Mouse (Mus musculus): ENCODE measurements around the gene Coa6.

DNA sequence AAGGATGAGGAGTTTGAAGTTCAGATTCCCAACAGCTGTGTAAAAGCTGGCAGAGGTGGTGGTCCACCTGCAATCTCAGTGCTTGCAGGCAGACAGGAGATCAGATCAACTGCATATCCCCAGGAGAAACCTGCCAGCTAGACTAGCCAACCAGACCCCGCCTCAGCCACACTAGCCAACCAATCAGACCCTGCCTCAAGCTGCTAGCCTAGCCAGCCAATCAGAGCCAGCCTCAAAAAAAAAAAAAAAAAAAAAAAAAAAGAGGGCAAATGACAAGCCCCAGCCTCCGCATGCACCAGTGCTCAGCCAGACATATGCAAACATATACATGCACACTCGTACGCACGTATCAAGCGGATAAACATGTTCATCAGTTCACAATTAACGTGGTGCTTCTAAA, 33.1 kb downstream of the Coa6 start:
- TF ChIP-seq CTCF (IDR thresholded peaks at IDR 0.05; ENCODE audit: control insufficient read depth, insufficient read depth, low read length) (no peak), POLR2A (IDR thresholded peaks at IDR 0.05; ENCODE audit: borderline replicate concordance, control insufficient read depth, low read depth, low read length) (no peak)
